Mouse (Mus musculus) right cerebral cortex, postnatal 10 days (tissue): ENCODE measurements around the gene Emx1.
"Not testable (repeated sequence)": the region's sequence is repeated elsewhere in the genome, so short reads cannot be mapped to it uniquely, and the experiment has no call there.

ENCODE experiments used
- DNase-seq, 2 experiments: peaks; one replicate each; pipeline ENCODE4 v3.0.0; 2021; ENCODE audit warnings: low spot score in 2 of 2

Gene Emx1

DNA sequence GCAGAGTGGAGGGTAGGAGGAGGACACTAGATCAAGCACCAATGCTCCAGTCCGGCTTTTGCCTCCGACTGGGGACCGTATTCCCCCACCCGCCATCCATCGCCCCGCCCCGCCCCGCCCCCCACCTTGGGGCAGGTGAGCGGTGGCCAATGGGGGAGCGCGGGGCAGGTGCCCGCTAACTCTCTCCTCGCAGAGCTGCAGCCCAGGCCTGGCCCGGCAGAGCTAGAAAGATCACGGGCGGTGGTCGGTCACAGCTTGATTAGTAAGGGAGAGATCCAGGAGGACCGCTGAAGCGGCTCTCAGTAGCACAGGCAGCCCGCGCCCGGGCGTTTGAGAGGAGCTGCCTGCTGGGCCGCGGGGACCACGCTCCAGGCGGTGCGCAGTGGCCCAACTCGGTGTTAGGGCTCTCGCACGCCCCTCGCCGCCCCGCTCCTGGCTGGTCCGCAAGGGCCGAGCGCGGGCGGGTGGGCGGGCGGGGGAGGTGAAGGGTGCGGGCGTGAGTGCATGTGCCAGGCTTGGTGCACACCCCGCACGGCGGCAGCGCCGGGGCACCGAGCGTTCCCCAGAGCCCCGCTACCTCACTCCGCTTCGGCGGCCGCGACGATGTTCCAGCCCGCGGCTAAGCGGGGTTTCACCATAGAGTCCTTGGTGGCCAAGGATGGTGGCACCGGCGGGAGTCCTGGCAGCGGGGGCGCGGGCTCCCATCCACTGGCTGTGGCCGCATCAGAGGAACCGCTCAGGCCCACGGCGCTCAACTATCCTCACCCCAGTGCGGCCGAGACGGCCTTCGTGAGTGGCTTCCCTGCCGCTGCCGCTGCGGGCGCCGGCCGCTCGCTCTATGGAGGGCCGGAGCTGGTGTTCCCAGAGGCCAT, at the start of gene Emx1:
Gene Emx1 (plus strand): TSS at position 99 of the 872 bp plus-strand sequence.
- DNase-seq, result peak; percentile 79 to 84

DNA sequence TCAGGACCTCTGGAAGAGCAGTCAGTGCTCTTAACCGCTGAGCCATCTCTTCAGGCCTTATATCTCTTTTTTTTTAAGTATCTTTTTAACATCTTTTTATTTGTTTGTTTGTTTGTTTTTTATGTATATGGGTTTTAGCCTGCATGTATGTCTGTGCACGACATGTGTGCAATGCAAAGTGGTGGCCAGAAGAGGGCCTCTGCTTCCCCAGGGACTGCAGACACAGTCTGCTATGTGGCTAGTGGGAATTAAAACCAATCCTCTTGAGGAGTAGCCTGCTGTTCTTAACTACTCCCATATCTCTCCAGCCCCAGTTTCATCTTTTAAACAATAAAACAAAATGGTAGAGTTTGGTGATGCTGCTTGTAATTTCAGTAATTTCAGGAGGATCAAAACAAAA, 47.7 kb upstream of the Emx1 start:
- DNase-seq, result no peak

DNA sequence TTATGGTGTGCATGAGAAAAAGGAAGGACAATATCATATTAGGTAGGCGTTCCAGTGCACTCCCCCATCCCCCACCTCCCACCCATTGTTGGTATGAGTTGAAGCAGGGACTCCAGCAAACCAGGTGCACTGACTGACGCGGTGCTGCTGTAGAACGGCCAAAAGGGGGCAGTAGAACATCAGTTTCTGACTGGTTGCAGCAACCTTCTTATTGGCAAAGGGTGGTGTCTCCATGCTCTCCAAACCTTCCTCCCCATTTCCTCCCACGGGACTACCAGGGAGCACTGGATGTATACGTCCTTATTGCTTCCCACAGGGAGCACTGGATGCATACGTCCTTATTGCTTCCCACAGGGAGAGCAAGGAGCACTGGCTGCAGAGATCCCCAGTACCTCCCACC, 46.2 kb upstream of the Emx1 start:
- peak in 1 of 2 experiments; percentile 36 for DNase-seq

DNA sequence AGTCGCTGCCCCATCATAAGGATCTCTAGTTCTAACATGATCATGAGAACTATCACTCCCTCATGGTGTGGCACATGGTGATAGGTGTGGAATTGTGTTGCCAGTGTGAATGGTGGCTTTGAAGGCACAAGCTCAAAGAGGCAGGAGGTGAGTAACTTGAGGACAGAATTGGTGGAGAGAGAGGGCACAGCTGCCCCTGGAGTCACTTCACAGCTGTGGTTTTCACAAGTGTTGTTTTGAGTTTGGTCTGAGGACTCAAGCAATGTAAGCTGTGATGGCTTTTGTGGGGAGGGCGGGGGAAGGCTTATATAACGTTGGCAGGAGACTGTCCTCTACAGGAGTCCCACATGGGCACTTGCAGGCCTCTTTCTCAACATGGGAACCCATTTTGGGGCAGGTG, 42.8 kb upstream of the Emx1 start:
- peak in 1 of 2 experiments; percentile 14 for DNase-seq

DNA sequence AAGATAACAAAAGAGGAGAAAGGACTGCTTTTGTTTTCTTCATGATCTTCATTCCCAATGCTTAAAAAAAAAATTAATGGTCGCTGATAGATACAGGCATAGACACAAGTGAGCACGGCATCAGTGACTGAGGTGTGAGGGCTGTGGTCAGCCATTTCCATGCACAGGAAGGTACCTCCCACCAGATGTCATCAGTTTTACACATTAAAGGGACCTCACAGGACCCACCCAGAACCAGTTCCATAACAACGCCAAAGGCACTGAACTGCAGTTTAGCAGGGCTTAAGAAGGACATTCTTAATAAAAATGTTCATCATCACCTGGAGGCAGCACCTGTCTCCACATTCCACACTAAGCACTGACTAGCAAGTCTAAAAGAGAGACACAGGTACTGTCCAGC, 39.6 kb upstream of the Emx1 start:
- DNase-seq, result no peak

DNA sequence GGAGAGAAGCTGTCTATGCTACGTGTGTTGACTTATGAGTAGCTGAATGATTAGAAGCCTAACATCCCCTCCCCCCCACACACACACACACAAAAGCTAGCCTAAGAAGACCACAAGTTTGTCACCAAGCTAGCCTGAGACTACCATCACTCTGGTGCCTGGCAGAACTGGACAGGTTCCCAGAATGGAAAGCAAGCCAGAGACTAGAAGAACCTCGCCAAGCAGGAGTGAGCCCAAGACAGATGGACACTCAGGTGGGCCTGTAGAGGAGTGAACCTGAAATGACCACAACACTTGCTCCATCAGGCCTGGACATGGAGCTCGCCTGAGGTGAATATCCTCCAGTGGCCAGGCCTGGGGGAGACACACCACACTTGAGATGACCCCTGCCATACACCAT, 36.9 kb upstream of the Emx1 start:
- DNase-seq, result no peak

DNA sequence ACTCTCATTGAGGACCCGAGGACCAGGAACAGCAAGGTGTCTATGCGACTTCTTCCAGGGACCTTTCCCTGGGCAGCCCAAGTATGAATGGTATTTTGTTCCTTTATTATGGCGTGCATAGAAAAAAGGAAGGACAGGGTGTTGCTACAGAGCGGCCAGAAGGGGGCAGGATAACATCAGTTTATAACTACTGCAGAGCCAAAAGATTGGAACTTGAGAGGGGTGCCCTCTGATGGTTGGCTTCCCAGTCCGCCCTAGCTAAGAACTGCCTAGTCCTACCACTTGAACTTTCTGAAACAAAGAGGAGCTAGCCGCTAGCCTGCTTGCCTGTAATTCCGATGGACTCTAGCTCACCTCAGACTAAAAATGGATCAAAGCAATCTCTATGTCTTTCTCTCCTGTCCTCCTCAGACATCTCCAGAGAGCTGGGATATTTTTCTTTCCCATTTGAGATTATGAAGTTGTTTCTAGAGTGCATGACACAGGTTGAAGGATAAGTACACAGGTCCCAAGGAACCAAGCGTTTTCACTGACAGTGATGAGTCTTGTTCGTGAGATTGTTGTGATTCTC, 33.2 kb upstream of the Emx1 start:
- peak; percentile 81 to 85 for DNase-seq

DNA sequence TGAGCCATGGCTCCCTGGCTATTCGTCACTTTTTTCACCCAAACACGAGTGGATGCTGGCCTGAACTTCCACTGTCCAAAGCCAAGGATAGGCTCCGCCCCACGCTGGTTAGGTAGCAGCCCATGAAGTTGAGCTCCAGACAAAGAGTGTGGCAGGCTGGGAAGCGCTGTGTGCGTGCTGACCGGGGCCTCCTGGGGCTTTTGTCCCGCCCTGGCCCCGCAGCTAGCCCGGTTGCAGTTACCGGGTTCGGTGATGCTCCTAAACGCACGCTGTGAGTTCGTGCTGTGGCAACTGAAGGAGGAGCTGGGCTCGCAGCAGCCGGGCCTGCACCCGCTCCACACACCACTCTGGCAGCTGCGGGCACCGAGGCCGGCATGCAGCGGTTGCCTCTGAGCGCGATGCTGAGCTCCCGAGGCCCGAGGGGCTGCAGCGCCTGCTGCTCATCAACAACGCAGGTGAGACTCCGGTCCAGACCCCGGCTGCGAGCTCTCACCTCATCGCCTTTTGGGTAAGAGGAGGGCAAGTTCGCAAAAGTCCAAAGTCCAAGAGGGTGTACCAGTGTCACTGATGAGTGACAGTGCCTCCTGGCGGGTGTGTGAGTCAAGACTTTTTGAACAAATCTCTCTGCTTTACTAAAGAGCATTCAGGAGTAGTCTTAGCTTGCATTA, 32.2 kb upstream of the Emx1 start:
- peak in 1 of 2 experiments; percentile 50 for DNase-seq

DNA sequence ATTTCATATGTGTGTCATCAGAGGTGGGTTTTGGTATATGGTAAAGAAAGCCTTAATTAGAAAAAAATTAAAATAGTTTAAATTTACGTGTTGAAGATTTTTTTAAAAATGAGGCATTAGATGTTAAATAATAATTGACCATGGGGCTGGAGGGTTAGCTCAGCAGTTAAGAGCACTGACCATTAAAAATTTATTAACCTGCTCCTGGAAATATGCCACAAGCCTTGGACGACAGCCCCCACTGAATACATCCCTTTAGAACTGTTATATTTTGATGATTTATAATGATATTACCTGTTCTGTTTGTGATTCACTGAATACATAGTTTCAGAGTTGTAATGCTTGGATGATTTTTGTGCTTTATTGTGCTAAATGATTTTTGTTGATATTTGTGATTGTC, 30.7 kb upstream of the Emx1 start:
- DNase-seq, result not testable (repeated sequence)

DNA sequence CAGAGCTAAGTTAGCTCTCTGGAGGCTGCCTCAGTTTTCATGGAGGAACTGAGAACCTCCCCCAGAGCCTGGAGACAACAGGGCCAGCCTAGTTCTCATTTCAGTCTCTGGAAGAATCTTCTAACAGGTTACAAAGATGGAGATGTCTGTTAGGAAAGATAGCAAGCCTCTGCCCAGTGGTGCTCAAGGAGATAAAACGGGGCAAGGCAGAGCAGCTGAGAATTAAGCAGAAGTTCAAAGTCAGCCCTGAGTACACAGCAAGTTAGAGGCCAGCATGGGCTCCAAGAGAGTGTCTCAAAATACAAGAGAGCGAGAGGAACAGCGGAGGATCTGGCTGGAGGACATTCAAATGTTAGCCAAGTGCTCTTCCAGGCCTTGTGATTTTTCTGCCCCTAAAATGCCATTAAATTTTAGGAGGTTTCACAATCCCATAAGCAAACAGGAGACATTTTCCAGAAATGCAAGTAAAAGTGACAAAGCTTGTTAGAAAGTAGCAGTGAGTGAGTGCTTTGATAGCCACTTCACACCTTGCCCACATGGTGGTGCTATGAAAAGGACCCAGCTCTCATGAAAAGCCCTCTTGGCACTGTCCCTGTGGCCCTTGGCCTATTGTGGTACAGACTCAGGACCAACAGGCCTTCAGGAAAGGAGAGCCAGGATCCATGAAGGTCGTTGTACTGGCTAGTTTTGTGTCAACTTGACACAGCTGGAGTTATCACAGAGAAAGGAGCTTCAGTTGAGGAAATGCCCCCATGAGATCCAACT, 29.0 kb upstream of the Emx1 start:
- DNase-seq, result not testable (repeated sequence)

DNA sequence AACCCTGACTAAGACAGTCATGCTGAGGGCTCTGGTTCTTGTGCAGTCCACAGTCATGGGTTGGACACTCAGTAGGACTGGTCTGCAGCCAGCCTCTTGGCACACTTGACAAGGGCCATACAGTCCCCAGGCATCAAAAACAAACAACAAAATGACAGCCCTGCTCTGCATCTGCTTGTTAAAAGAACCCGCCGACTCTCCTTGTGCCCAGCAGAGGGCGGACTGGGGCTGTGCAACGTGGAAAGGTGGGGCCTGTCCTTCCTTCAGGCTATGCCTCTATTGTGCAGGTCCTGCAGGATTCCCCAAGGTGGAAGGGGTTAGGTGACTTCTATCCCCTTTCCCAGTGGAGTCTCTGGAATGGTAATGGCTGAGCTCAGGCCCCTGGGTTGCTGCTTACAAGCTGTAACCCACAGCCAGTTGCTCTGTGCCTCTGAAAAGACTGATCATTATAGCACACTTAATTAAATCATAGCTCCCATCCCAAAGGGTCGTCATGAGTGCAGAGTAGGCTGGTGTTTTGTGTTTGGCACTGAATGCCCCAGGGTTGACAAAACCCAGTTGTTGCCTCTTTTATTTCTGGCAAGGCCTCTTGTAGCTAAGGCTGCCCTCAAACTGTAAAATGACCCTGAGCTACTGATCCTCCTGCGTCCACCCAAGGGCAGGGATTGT, 28.0 kb upstream of the Emx1 start:
- peak; percentile 61 to 75 for DNase-seq

DNA sequence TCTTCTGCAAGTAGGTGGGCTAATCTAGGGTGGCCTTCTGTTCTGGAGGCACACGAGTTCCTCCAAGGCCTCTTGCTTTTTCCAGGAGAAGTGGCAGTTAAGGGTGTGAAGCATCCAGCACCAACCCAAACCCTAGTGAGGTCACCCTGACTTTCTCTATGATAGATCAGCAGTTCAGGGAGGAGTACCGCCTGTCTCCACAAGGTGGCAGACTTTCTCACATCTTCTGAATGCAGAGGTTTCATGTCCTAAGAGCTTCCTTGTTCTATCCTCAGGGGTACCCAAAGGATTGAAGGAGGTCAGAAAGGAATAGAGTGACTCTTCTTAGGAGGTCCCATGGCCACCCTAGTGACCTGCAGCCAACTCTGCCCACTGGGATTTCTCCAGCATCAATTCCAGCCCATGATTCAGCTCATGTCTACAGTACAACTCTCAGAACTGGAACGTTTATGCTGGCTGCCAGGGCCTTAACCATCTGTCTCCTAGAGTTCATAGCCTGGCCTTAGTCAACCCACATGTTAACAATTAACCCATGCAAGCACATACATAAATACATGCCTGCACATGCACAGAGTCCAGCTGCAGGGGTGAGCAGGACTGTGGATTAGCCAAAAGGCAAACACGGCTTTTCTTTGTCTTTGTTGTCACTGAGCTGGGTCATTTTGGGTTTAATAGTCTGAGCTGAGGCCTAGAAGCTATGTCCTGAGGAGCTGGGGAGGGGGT, 26.9 kb upstream of the Emx1 start:
- peak; percentile 87 to 88 for DNase-seq

DNA sequence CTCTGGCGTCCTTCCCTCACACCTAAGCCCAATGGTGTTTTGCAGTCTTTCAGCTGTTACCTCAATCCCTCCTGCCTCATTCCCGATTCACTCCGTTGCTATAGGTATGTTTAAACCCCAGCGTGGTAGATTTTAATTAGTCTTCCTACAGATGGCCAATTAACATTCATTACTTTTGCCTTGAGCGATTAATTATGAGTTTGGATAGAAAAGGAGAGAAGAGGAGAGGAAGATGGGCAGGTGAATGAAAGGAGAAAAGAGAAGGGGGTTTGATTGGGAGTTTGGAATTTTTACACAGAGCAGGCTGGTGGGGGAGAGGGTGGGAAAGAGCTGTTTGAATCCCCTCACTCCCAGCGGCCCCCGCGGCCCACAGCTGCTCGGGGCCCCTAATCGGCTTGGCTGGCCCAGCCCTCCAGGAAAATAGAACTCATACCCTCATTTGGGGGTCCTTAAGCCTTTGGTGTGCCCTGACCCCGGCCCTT, 21.8 kb upstream of the Emx1 start:
- no peak for DNase-seq

DNA sequence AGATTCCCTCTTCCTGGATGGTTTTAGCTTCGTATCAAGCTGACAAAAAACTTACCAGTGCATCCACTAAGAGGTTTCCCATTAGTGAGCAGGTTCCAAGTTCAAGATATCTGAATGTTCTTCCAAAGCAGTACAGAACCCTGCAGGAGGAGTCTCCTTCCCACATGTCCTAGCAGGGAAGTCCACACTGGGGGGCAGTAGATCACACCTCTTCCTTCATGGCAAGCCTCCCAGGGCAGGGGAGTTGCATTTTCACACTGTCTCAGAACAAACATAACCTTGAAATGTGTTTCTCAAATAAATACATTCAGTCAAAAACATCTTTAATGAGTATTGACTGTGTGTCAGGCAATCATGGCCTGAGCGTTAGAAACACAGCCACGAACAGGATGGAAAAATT, 7.7 kb upstream of the Emx1 start:
- no peak for DNase-seq

DNA sequence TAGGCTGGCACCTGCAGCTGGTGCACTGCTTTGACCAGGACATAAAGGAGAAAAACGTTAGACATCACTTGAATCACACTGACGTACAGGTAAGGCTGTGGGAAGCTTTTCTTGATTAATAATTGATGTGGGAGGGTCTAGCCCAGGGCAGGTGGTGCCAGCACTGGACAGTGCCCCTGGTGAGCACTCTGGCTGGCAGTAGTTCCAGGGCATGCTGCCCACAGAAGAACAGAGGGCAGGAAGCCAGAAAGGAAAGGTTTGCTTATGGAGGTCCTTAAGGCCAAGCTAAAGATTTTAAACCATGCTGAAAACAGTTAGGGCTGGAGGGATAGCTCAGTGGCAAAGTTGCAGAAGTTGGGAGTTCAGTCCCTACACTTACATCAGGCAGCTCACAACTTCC, 7.2 kb upstream of the Emx1 start:
- DNase-seq, result no peak

DNA sequence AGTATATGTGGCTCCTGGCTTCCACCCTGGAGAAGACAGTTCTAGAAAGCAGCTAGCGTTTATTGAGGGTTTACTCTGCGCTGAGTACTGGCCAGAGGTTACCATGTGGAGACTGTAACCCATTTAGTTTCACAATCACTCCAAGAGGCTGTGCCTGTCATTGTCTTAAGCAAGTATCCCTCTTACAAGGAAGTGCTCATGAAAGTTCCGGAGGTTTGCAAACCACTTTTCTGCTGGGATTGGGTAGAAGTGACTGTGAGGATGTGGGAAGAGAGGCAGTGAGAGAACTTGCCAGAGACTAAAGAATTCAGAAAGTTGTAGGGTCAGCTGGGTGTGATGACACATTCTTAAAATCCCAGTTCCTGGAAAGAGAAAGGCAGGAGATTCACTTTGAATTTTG, 3.3 kb upstream of the Emx1 start:
- DNase-seq, result no peak

DNA sequence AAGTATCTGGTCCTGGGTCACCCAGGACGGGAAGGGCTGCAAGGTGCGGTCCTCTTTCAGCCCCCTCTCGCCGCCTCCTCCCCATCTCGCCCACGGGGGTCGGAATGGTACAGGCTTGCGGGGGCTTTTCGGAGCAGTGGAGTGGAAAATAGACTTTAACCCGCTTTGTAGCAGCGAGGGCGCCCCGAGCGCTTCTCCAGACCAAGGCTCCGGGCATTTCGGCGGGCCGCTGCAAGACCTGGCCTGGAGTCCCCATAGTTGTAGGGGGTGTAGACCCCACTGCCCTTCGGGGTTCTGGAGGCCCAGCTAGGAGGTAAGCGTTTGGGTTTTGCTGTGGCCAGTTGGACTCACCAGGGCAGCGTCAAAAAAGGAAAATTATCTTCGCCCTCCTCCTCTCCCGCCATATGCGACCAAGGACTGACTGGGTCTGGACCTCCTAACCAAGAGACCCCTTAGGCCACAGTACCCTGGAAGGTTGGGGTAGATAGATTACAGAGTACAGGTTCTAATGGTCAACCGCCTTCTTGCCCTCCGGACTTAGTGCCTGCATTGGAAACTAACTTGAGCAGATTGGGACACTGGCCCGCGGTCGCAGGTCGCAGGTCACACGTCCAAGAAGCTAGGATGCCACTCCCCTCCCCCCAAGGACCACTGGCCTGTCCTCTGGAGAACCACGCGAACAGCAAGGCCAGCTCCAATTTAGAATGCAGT, 1.1 kb upstream of the Emx1 start:
- DNase-seq, result peak in 1 of 2 experiments; percentile 37

DNA sequence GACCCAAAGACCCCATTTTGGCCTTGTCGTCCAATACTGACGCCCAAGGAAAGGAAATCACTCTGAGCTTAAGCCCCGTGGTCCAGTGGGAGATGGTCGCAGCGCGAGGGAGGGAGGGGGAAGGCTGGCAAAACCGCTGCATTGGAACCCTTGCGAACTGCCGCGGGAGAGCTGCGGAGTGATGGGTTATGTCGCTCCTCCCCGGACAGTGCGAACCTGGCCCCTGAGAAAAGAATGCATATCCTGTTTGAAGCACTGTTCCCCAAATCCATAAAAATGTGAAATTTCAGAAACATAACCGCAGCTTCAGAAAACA, 536 bp upstream of the Emx1 start:
- peak in 1 of 2 experiments; percentile 33 for DNase-seq

DNA sequence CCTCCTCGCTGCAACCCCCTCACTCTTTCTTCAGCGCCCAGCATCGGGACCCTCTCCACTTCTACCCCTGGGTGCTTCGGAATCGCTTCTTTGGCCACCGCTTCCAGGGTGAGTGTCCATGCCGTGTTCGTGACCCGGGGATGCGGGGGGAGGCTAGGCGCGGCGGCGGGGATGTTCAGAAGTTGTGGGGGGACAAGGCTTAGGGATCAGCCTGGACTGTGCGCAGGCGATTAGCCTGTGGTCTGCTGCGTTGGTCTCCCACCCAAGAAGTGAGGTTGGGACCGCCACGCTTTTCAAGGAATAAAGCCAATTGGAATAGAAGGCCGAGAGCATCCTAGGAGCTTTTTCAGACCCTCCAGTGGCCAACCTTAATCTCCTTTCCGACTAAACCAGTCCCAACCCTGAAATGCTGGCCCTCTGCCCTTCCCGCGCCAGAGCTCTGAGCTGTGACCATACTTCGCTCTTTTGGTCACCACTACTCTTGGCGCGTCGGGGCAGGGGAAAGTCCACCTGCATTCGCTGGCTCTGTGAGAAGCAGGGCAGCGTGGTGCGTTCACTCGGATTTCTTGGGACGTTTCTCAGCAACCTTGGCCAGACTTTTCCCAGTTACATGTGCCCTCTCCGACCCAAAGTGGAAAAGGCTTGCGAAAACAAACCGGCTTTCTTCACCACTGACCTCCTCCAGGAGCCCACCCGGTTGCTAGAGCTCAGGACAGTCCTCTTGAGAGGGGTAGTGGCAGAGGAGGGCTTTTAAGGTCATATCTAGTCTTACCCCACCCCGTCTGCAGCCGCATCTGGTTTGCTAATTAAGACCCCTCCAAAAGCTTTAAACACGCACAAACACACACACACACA, 1.2 kb downstream of the Emx1 start:
- peak in 1 of 2 experiments; percentile 39 for DNase-seq
